Mouse (Mus musculus) stomach, postnatal 0 days (tissue): Measurements from ENCODE around the gene Slc26a10.

Source experiments
- CTCF ChIP-seq: IDR thresholded peaks from 2 replicates; pipeline ENCODE4 v1.5.1; 2016; ENCODE audit warnings: antibody characterized with exemption, low read depth, mild to moderate bottlenecking, moderate library complexity
- EP300 ChIP-seq: optimal IDR thresholded peaks from 2 replicates; pipeline ENCODE3; 2016; ENCODE audit warnings: antibody characterized with exemption

DNA sequence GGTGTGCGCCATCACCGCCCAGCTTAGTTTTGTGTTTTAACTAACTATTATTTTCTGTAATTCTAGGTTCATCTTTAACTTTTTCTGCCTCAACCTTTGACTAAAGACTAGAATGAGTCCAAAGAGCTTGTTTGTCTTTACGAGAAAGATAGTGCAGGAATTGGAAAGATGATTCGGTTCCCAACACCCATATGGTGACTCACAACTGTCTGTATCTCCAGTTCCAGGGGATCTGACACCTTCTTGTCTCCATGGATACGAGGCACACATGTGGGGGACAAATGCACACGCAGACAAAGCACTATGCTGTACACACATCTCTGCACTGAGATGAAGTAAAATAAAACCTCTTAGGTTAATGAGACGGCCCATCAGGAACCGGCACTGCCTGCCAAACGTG is 20.4 kb downstream of the Slc26a10 start:
- TF ChIP-seq EP300, result no peak
- no peak for TF ChIP-seq CTCF
